9 mouse cellular contexts compared by ENCODE assay signal in the genomic region with DNA sequence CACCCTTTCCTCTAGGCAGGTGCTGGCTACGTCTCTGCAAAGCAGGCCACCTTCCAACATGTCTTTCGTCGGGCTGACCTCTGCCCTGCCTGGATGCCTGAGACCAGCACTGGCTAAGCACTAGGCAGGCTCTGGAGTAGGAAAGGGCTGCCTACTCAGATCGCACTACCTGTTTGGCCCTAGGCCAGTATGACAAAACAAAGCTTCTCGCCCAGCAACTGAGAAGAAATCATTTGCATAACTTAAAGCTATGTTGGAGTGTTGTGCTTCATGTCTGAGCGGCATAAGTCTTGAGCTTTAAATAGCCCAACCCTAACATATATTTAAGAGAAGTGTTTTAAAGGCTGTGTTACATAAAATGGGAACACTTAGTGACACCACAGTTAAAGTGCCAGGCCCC.
A peak's percentile ranks its signal among the peaks of the same experiment; 100 is the strongest.
DNase-seq lines count a peak whose midpoint lies in the region; ATAC-seq and TF ChIP-seq lines count a peak whose summit lies in the region.
"Had no signal": no experiment of that assay in that cellular context is flagged by ENCODE, and none has a peak within 500 bp of the region (broad histone marks: within the 10 kb centered on the region; RNA-seq: fewer than 3 reads in every experiment).

No protein-coding gene starts in this region.

- TF ChIP-seq POLR2A in lung, adult 2 months (IDR thresholded peaks at IDR 0.05; ENCODE audit: borderline replicate concordance, extremely low read depth, low read depth, low read length): no peak

- no peak overlapping the region for H3K9ac ChIP-seq in intestine, embryonic 16.5 days (ENCODE audit: low read depth, low read length)

- no peak overlapping the region for H3K27ac ChIP-seq in intestine, embryonic 16.5 days (ENCODE audit: low read length)

- TF ChIP-seq CTCF in lung, adult 2 months (IDR thresholded peaks at IDR 0.05; ENCODE audit: insufficient read depth, low read length): no peak

- H3K4me1 ChIP-seq in intestine, embryonic 16.5 days (ENCODE audit: control insufficient read depth, insufficient read depth, low read length): 0 out of 2 replicates have a peak, but pooled peaks cover 2% of the 10 kb centered on the region
- H3K4me1 ChIP-seq in lung, adult 2 months (ENCODE audit: control insufficient read depth, insufficient read depth, low read length): peaks cover 3% of the 10 kb centered on the region; the same call in 1 of the 2 replicates
- H3K4me1 ChIP-seq: megakaryocyte, embryonic 14.5 days had no signal

- 40% methylated on average over 6 of the region's 6 CpGs for WGBS in intestine, embryonic 16.5 days
- 50% methylated on average over 6 of the region's 6 CpGs for WGBS in lung, adult 2 months

- H3K4me3 ChIP-seq in intestine, embryonic 16.5 days (ENCODE audit: low read length): no peak overlapping the region
- H3K4me3 ChIP-seq in lung, adult 2 months (replicated peaks; ENCODE audit: extremely low read depth, low read depth, low read length): no peak overlapping the region
- H3K4me3 ChIP-seq: megakaryocyte, embryonic 14.5 days had no signal

- no peaks in the 10 kb centered on the region for H3K27me3 ChIP-seq in intestine, embryonic 16.5 days (replicated peaks; ENCODE audit: control insufficient read depth, insufficient read depth, low read length)
- H3K27me3 ChIP-seq: megakaryocyte, embryonic 14.5 days had no signal

- H3K36me3 ChIP-seq in intestine, embryonic 16.5 days (ENCODE audit: control insufficient read depth, insufficient read depth, low read length): no peaks in the 10 kb centered on the region

- H3K9me3 ChIP-seq in intestine, embryonic 16.5 days (ENCODE audit: control insufficient read depth, low read length): no peaks in the 10 kb centered on the region

- DNase-seq in embryo, embryonic 10 days (ENCODE audit: low spot score): peak; percentile 16
- DNase-seq in embryo, embryonic 10.5 days (ENCODE audit: low spot score): no peak
- DNase-seq in R1 (ENCODE audit: low read depth, low spot score): peak; percentile 3
- peak; percentile 26 for DNase-seq in lung, adult 2 months
- no peak for DNase-seq in thymus, postnatal 0 days (ENCODE audit: low spot score)
- DNase-seq in thymus, postnatal 10 days (ENCODE audit: low spot score in 2 of 2): no peak
- no peak for DNase-seq in spleen, adult 18-20 months

- no peak overlapping the region for H3K4me2 ChIP-seq in intestine, embryonic 16.5 days (ENCODE audit: low read depth, low read length)

- peak; percentile 90 for ATAC-seq in intestine, embryonic 16.5 days

Comparison
In these comparisons a context has a peak if more than half of its experiments do, and no peak if none do; other contexts are left out.
1. DNase-seq: peak in embryo, embryonic 10 days (single experiment), R1 (single experiment) and lung, adult 2 months (single experiment); none in embryo, embryonic 10.5 days (single experiment), thymus, postnatal 0 days (single experiment), thymus, postnatal 10 days (0 of 2) and spleen, adult 18-20 months (0 of 2).